Mouse (Mus musculus): ENCODE measurements around the gene Dnmt1. TPM values are rescaled to one million over a fixed set of nuclear protein-coding genes. Genes with fewer than 3 reads are reported as not detected.

Gene Dnmt1
- total and polyA plus RNA-seq, 3 experiments: 89.9 to 145 (median 121) TPM

GRCm38 (mm10) chr9:20973682-20974075 is 14.0 kb upstream of the Dnmt1 start:
- H3K4me1 ChIP-seq (ENCODE audit: control insufficient read depth in 1 of 2, insufficient read depth in 2 of 2): peaks cover 12 to 23% of the 10 kb centered on the region in 2 experiments
- in situ Hi-C loops (cut with MboI; ENCODE audit: low pct_ligation_motif_present, low pct_unique_long_range_greater_than_20kb, low sequenced_read_pairs): no loop called here
- no peak overlapping the region for H3K4me3 ChIP-seq (replicated peaks in 1 of 3; ENCODE audit: low read depth in 2 of 3, low read length in 2 of 3, poor library complexity in 1 of 3)

GRCm38 (mm10) chr9:20973001-20973681 is 13.5 kb upstream of the Dnmt1 start:
- Histone ChIP-seq H3K4me3 (replicated peaks in 1 of 3; ENCODE audit: low read depth in 2 of 3, low read length in 2 of 3, poor library complexity in 1 of 3) (no peak overlapping the region), H3K4me2 (ENCODE audit: insufficient read depth, low read depth, poor library complexity, severe bottlenecking) (no peak overlapping the region), H3K9me3 (replicated peaks; ENCODE audit: low read length) (no peaks in the 10 kb centered on the region), H3K27ac (ENCODE audit: insufficient read depth, low read depth) (no peak overlapping the region; the same call in 1 of the 2 replicates), H3K36me3 (replicated peaks in 1 of 2; ENCODE audit: control insufficient read depth in 1 of 2, insufficient read depth in 1 of 2, low read length in 1 of 2) (peaks cover 1 to 11% of the 10 kb centered on the region in 2 experiments), H3K27me3 (replicated peaks) (no peaks in the 10 kb centered on the region), H3K79me2 (replicated peaks; ENCODE audit: control insufficient read depth, extremely low read depth, insufficient read depth, poor library complexity, severe bottlenecking) (no peaks in the 10 kb centered on the region), H3K4me1 (ENCODE audit: control insufficient read depth in 1 of 2, insufficient read depth in 2 of 2) (peaks cover 10 to 18% of the 10 kb centered on the region in 2 experiments), H3K9ac (ENCODE audit: insufficient read depth, low read depth) (no peak overlapping the region)
- no peak for TF ChIP-seq POLR2A (IDR thresholded peaks at IDR 0.05; ENCODE audit: low read depth, low read length)
- TF ChIP-seq USF2 (conservative IDR thresholded peaks at IDR 0.05; ENCODE audit: low read depth, low read length): no peak
- no peak for TF ChIP-seq RCOR1 (conservative IDR thresholded peaks at IDR 0.05; ENCODE audit: low read depth, low read length)
- TF ChIP-seq E2F4 (IDR thresholded peaks at IDR 0.05; ENCODE audit: insufficient replicate concordance, low read depth, low read length): no peak
- TF ChIP-seq MXI1 (IDR thresholded peaks at IDR 0.05; ENCODE audit: low read depth, low read length): no peak
- no peak for TF ChIP-seq IRF4 (IDR thresholded peaks at IDR 0.05; ENCODE audit: low read depth, low read length)
- no peak for TF ChIP-seq MAX (IDR thresholded peaks at IDR 0.05; ENCODE audit: low read length)
- no peak for TF ChIP-seq POLR2AphosphoS2 (IDR thresholded peaks at IDR 0.05; ENCODE audit: low read depth, low read length)
- no peak for TF ChIP-seq TCF12 (IDR thresholded peaks at IDR 0.05; ENCODE audit: low read depth, low read length)
- no peak for TF ChIP-seq PAX5 (IDR thresholded peaks at IDR 0.05; ENCODE audit: low read length)
- TF ChIP-seq JUN (IDR thresholded peaks at IDR 0.05; ENCODE audit: insufficient read depth, low read depth, low read length): no peak
- TF ChIP-seq KAT2A (IDR thresholded peaks at IDR 0.05; ENCODE audit: insufficient replicate concordance, low read length): no peak
- no peak for TF ChIP-seq EP300 (IDR thresholded peaks at IDR 0.05; ENCODE audit: low read length)
- TF ChIP-seq CHD1 (IDR thresholded peaks at IDR 0.05; ENCODE audit: low read depth, low read length): no peak
- TF ChIP-seq UBTF (IDR thresholded peaks at IDR 0.05; ENCODE audit: low read depth, low read length): no peak
- TF ChIP-seq NELFE (IDR thresholded peaks at IDR 0.05; ENCODE audit: low read depth, low read length): no peak
- no peak for TF ChIP-seq ZKSCAN1 (IDR thresholded peaks at IDR 0.05; ENCODE audit: borderline replicate concordance, low read depth, low read length)
- no peak for TF ChIP-seq ELF1 (IDR thresholded peaks at IDR 0.05; ENCODE audit: low read depth, low read length)
- dilution Hi-C loops (cut with MboI; ENCODE audit: extremely low pct_ligation_motif_present, extremely low pct_unique_long_range_greater_than_20kb, low sequenced_read_pairs) (no loop called here), in situ Hi-C loops (cut with MboI; ENCODE audit: low pct_ligation_motif_present, low pct_unique_long_range_greater_than_20kb, low sequenced_read_pairs) (no loop called here)
- DNase-seq (ENCODE audit: extremely low read depth): no peak

More at GRCm38 (mm10) chr9:20973682-20974075, 14.0 kb upstream of the Dnmt1 start:
- Histone ChIP-seq H3K9me3 (replicated peaks; ENCODE audit: low read length) (no peaks in the 10 kb centered on the region), H3K27ac (ENCODE audit: insufficient read depth, low read depth) (no peak overlapping the region), H3K27me3 (replicated peaks) (no peaks in the 10 kb centered on the region), H3K4me2 (ENCODE audit: insufficient read depth, low read depth, poor library complexity, severe bottlenecking) (no peak overlapping the region), H3K36me3 (replicated peaks in 1 of 2; ENCODE audit: control insufficient read depth in 1 of 2, insufficient read depth in 1 of 2, low read length in 1 of 2) (peaks cover 0 to 7% of the 10 kb centered on the region in 2 experiments), H3K9ac (ENCODE audit: insufficient read depth, low read depth) (no peak overlapping the region), H3K79me2 (replicated peaks; ENCODE audit: control insufficient read depth, extremely low read depth, insufficient read depth, poor library complexity, severe bottlenecking) (no peaks in the 10 kb centered on the region)
- TF ChIP-seq USF1 (IDR thresholded peaks at IDR 0.05; ENCODE audit: low read depth, low read length): no peak
- no peak for TF ChIP-seq TBP (conservative IDR thresholded peaks at IDR 0.05; ENCODE audit: low read depth, low read length)
- no peak for TF ChIP-seq USF2 (conservative IDR thresholded peaks at IDR 0.05; ENCODE audit: low read depth, low read length)
- TF ChIP-seq POLR2AphosphoS2 (IDR thresholded peaks at IDR 0.05; ENCODE audit: low read depth, low read length): no peak
- dilution Hi-C loops (cut with MboI; ENCODE audit: extremely low pct_ligation_motif_present, extremely low pct_unique_long_range_greater_than_20kb, low sequenced_read_pairs): no loop called here
- no peak for DNase-seq (ENCODE audit: extremely low read depth)

All from CH12.LX (cell line).